Mouse (Mus musculus) embryonic facial prominence, embryonic 11.5 days (tissue): ENCODE data around the gene Mnd1. TPM values are rescaled to one million over a fixed set of nuclear protein-coding genes. Genes with fewer than 3 reads are reported as not detected.

Source experiments
- ATAC-seq: fragments of 200-750 bp; cut with Nextera tagmentation; replicated peaks from 2 replicates; pipeline ENCODE4 v1.8.0; 2017; ENCODE audit warnings: low read depth; ENCODE audit not compliant: insufficient number of reproducible peaks, low FRiP score, low TSS enrichment
- DNase-seq: peaks from one replicate; pipeline ENCODE4 v3.0.0-alpha.2; 2015; ENCODE audit warnings: low spot score
- H3K27ac ChIP-seq: fragments of 300-500 bp; sonication (generic); replicated peaks from 2 replicates; pipeline ENCODE4 v1.5.1; 2014; ENCODE audit warnings: mild to moderate bottlenecking, low read depth, low read length, control low read depth
- H3K27me3 ChIP-seq: fragments of 300-500 bp; sonication (generic); 2 replicates; pipeline ENCODE4 v1.6.1; 2014; ENCODE audit warnings: mild to moderate bottlenecking, low read length, moderate library complexity, mixed read lengths; ENCODE audit not compliant: control insufficient read depth, insufficient read depth
- H3K36me3 ChIP-seq: fragments of 300-500 bp; sonication (generic); replicated peaks from 2 replicates; pipeline ENCODE4 v1.6.1; 2014; ENCODE audit warnings: low read depth, mild to moderate bottlenecking, low read length, moderate library complexity, mixed read lengths; ENCODE audit not compliant: control insufficient read depth, insufficient read depth
- H3K4me1 ChIP-seq: fragments of 300-500 bp; sonication (generic); 2 replicates; pipeline ENCODE4 v1.6.1; 2014; ENCODE audit warnings: low read length, mixed read lengths; ENCODE audit not compliant: control insufficient read depth, insufficient read depth
- H3K4me2 ChIP-seq: fragments of 300-500 bp; sonication (generic); 2 replicates; pipeline ENCODE4 v1.6.1; 2014; ENCODE audit warnings: low read depth, mild to moderate bottlenecking, control low read depth, low read length, moderate library complexity
- H3K4me3 ChIP-seq: fragments of 300-500 bp; sonication (generic); 2 replicates; pipeline ENCODE4 v1.5.1; 2014; ENCODE audit warnings: low read depth, low read length, control low read depth
- H3K9ac ChIP-seq: fragments of 300-500 bp; sonication (generic); replicated peaks from 2 replicates; pipeline ENCODE4 v1.6.1; 2014; ENCODE audit warnings: mild to moderate bottlenecking, control low read depth, low read length
- H3K9me3 ChIP-seq: fragments of 300-500 bp; sonication (generic); replicated peaks from 2 replicates; pipeline ENCODE4 v1.6.1; 2016; ENCODE audit warnings: mild to moderate bottlenecking, low read length, inconsistent platforms, mixed read lengths; ENCODE audit not compliant: control insufficient read depth
- WGBS: fragments of 180-500 bp; shearing (Covaris S2); extraction: QIAGEN DNeasy Blood & Tissue Kit; methylation state at CpG from one replicate; pipeline ENCODE4 v1.1.7; 2014; 5-methylcytosine and 5-hydroxymethylcytosine counted together
- polyA plus RNA-seq: library from polyadenylated mRNA; unstranded; fragments of >200 nt; fragmentation: Nextera tagmentation; extraction: Ambion mirVana; gene quantifications from 2 replicates; pipeline ENCODE4 v1.2.1, GENCODE M21; 2014

Mnd1 gene
- polyA plus RNA-seq, 1 experiment from 2014 or later = 18.5 TPM

DNA sequence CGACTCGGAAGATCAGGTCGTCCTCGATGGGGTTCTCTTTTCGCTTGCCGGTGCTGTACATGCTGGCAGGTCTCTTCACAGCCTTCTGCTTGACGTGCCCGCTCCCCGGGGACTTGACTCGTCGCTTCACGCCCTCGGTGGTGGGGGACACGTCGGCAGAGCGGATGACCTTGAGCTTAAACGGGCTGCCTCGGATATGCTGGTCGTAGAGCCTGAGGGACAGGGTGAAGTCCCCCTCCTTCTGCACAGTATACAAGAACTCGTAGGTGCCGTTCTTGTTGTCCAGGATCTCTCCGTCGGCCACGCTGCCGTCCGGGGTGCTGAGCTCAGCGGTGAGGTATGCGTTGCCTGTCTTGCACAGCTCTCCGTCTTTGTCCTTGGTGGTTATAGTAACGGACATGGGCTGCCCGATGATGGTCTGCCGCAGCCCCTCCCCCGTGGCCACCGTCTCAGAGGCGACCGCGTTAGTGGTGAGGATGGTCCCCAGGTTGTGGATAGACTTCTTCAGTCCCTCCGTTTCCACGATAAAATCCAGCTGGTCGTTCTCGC, 35.0 kb upstream of the Mnd1 start:
- H3K27me3 ChIP-seq = no peaks in the 10 kb centered on the region
- no peaks in the 10 kb centered on the region for H3K9me3 ChIP-seq
- peak; percentile 46 for ATAC-seq
- H3K36me3 ChIP-seq = no peaks in the 10 kb centered on the region
- peak overlapping the region; percentile 25 for H3K4me3 ChIP-seq
- H3K4me1 ChIP-seq = 0 out of 2 replicates have a peak, but pooled peaks cover 2% of the 10 kb centered on the region
- 0 out of 2 replicates have a peak overlapping the region, but pooled peaks have one; percentile 22 for H3K27ac ChIP-seq
- peak overlapping the region; percentile 13 for H3K9ac ChIP-seq
- 11% methylated on average over 41 of the region's 41 CpGs for WGBS
- peak overlapping the region; percentile 39 for H3K4me2 ChIP-seq
- peak; percentile 24 for DNase-seq

DNA sequence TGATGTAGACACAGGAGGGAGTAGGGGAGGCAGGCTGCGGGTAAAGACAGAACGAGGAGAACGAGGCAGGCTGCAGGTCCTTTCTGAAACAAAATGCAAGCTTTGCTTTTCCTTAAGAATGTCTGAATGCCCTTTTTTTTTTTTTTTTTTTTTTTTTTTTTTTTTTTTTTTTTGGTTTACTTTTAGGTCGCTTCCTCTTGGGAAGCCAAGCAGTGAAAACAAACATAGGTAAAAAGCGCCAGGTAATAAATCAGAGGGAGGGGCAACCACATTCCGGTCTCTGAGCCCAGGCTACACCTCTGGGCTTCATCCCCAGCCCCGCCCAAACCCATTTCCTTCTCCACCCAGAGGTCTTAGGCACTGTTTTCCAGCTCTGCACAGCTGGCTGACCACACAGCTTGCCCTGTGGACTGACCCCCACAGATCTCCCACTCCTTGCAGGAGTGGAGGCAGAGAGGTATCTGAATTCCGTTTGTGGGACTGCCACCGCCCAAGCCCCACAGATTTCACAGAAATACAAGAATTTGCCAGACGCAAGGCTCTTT, 34.1 kb upstream of the Mnd1 start:
- no peaks in the 10 kb centered on the region for H3K9me3 ChIP-seq
- H3K4me2 ChIP-seq = peak overlapping the region; percentile 39
- no peaks in the 10 kb centered on the region for H3K36me3 ChIP-seq
- no peak overlapping the region for H3K9ac ChIP-seq
- peak overlapping the region; percentile 25; the same call in 1 of the 2 replicates for H3K4me3 ChIP-seq
- no peaks in the 10 kb centered on the region for H3K27me3 ChIP-seq
- DNase-seq (no peak), ATAC-seq (no peak)
- H3K4me1 ChIP-seq = 0 out of 2 replicates have a peak, but pooled peaks cover 2% of the 10 kb centered on the region
- WGBS = 43% methylated on average over 10 of the region's 10 CpGs
- H3K27ac ChIP-seq = no peak overlapping the region

DNA sequence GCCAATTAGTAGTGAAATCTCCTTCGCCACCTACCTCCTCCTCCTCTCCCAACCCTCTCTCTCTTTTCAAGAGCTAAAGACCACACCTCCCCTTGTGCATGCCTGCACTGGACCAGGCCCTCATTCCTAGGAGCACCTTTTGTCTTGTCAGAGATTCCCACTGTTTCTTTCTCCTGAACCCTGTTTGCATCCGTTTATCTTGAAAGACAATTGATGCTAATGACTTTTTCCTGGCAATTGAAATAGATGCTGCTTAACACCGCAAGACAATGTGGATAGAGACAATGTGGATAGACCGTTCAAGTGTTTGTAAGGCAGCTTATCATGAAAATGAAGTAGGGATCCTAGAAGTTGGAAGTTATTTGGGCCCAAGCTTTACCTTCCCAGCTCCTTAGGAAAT, 26.1 kb upstream of the Mnd1 start:
- H3K9me3 ChIP-seq = no peaks in the 10 kb centered on the region
- H3K4me1 ChIP-seq = no peaks in the 10 kb centered on the region
- H3K9ac ChIP-seq = no peak overlapping the region
- no peak overlapping the region for H3K27ac ChIP-seq
- H3K36me3 ChIP-seq = no peaks in the 10 kb centered on the region
- no peak overlapping the region for H3K4me2 ChIP-seq
- no peak overlapping the region for H3K4me3 ChIP-seq
- DNase-seq = no peak
- H3K27me3 ChIP-seq = no peaks in the 10 kb centered on the region
- 36% methylated on average over 4 of the region's 4 CpGs for WGBS
- ATAC-seq = no peak

DNA sequence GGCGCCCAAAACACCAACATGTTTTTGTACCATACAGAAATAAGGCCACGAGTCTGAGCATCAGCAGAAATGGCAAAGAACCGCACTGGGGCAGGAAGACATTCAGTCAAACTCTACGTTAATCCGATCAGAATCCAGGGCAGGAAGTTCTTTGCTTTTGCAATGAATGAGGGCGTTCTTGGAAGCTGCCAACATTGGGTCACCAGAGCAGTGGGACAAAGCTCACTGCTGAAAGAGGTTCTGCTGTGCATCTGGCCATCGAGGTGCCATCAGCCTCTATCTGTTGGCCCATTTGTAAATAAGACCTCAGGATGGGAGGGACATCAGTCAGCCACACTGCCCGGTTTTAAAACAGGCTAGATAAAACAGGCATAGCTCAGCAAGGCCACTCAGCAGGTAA, 25.5 kb upstream of the Mnd1 start:
- no peaks in the 10 kb centered on the region for H3K9me3 ChIP-seq
- no peaks in the 10 kb centered on the region for H3K27me3 ChIP-seq
- H3K4me1 ChIP-seq = no peaks in the 10 kb centered on the region
- H3K36me3 ChIP-seq = no peaks in the 10 kb centered on the region
- 33% methylated on average over 8 of the region's 8 CpGs for WGBS
- no peak overlapping the region for H3K4me2 ChIP-seq
- H3K27ac ChIP-seq = no peak overlapping the region
- ATAC-seq (no peak), DNase-seq (no peak)
- no peak overlapping the region for H3K4me3 ChIP-seq
- no peak overlapping the region for H3K9ac ChIP-seq

DNA sequence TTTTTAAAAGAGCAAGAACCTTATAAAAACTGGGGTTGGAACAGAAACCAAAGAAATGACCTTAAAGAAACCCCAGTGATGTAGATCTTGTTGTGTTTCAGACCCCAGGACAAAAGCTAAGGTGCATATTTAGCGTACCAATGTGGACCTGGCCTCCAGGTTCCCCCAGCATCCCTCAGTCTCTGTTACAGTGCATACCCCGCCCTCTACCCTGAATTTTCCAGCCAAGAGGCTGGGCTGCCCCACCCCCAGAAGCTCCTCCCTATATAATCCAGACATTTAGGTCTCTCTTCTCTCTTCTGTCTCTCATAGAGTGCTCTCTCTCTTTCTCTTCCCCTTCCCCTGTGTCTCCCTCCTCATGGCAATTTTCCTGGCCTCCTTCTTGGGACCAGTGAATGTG, 24.7 kb upstream of the Mnd1 start:
- Histone ChIP-seq H3K9me3 (no peaks in the 10 kb centered on the region), H3K36me3 (no peaks in the 10 kb centered on the region), H3K4me2 (no peak overlapping the region), H3K27ac (no peak overlapping the region), H3K9ac (no peak overlapping the region), H3K4me1 (no peaks in the 10 kb centered on the region), H3K4me3 (no peak overlapping the region), H3K27me3 (no peaks in the 10 kb centered on the region)
- DNase-seq (no peak), ATAC-seq (no peak)
- 81% methylated on average over 2 of the region's 2 CpGs for WGBS

DNA sequence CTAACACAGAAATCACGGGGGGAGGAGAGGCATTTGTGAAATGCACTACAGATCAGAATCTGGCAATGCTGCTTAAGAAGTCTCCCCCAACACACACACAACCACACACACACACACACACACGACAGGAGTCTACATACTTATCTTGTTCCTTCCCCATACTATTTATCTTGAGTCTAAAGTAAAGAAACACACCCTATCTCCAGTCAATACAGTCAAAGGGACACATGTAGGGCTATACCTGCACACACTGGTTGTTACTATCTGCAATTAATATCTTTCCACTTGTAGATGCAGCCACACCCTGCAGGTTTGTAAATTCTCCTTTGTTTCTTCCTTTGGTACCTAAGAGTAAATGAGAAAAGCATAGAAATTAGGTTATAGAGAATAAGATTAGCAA, 22.2 kb upstream of the Mnd1 start:
- H3K4me2 ChIP-seq = no peak overlapping the region
- 75% methylated on average over 2 of the region's 2 CpGs for WGBS
- no peak overlapping the region for H3K9ac ChIP-seq
- no peaks in the 10 kb centered on the region for H3K36me3 ChIP-seq
- DNase-seq (no peak), ATAC-seq (no peak)
- H3K27me3 ChIP-seq = no peaks in the 10 kb centered on the region
- H3K4me3 ChIP-seq = no peak overlapping the region
- H3K27ac ChIP-seq = no peak overlapping the region
- H3K9me3 ChIP-seq = no peaks in the 10 kb centered on the region
- no peaks in the 10 kb centered on the region for H3K4me1 ChIP-seq

DNA sequence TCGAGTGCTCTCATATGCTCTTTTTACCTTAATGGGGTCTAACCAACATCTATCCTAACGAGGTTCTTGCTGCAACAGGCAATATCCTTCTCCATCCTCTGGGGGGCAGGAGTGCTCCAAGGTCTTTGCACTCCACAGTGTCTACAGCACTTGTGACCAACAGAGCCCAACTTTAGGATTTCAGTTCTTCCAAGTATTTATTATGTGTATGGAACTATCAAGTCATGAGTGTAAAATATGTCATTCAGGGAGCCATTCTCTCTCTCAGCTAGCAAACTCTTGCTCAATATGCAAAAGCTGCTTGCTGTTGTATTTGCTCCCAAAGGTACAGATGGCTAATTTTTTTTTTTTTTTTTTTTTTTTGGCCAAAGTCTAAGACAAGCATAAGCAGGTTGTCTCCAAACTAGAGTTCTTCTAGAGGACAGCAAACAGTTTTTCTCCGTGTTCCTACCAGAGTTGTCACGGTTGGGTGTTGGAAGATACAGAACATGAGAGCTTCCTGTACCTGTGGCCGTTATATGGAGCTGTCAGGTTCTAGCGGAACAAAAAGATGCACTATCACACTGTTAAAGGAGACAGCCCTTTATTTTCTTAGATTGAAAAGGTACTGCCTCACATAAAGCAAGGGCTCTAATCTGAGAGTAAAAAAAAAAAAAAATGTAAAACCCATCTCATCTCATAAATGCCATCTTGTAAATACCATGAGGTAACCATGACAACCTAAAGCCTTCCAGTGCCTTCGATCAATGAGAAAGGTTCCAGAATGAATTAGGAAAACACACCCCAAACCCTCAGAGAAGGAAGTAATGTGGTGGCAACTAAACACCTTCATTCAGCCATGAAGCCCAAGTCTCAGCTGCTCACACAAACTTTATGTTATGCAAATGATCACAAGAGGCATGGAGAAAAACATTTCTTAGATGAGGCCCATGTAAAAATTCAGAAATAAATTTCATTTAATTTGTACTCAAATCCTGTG, 20.0 kb upstream of the Mnd1 start:
- Histone ChIP-seq H3K4me2 (no peak overlapping the region), H3K36me3 (no peaks in the 10 kb centered on the region), H3K9ac (no peak overlapping the region), H3K4me1 (no peaks in the 10 kb centered on the region), H3K9me3 (no peaks in the 10 kb centered on the region), H3K4me3 (no peak overlapping the region), H3K27me3 (no peaks in the 10 kb centered on the region), H3K27ac (no peak overlapping the region)
- 55% methylated on average over 7 of the region's 7 CpGs for WGBS
- DNase-seq (peak; percentile 85), ATAC-seq (0 out of 2 replicates have a peak, but pooled peaks have one; percentile 59)
